Mouse (Mus musculus) adipose tissue, adult 10 weeks (tissue): ENCODE data around the gene Vps9d1. TPM values are rescaled to one million over a fixed set of nuclear protein-coding genes. Genes with fewer than 3 reads are reported as not detected.

Experiments used
- polyA plus RNA-seq: library from polyadenylated mRNA; stranded (reverse); fragments of 350-450 nt; fragmentation: Illumina TruSeq; extraction: RNeasy Lipid Tissue Mini Kit (QIAGEN cat#74804); gene quantifications from one replicate; pipeline ENCODE4 v1.2.3, GENCODE M21; 2014; ENCODE audit warnings: low read depth, low replicate concordance

Gene Vps9d1
- 21.3 TPM for polyA plus RNA-seq

GRCm38 (mm10) chr8:123254099-123254885 lies at the start of gene Vps9d1, which contains the start of gene Zfp276:
Gene Vps9d1 (minus strand): TSS chr8:123254348.
Gene Zfp276 (plus strand): TSS chr8:123254195.

GRCm38 (mm10) chr8:123235520-123236497 lies 18.3 kb downstream of the Vps9d1 start, which contains the start of gene Spata2l:
Gene Spata2l (minus strand): TSS chr8:123236233.

DNA sequence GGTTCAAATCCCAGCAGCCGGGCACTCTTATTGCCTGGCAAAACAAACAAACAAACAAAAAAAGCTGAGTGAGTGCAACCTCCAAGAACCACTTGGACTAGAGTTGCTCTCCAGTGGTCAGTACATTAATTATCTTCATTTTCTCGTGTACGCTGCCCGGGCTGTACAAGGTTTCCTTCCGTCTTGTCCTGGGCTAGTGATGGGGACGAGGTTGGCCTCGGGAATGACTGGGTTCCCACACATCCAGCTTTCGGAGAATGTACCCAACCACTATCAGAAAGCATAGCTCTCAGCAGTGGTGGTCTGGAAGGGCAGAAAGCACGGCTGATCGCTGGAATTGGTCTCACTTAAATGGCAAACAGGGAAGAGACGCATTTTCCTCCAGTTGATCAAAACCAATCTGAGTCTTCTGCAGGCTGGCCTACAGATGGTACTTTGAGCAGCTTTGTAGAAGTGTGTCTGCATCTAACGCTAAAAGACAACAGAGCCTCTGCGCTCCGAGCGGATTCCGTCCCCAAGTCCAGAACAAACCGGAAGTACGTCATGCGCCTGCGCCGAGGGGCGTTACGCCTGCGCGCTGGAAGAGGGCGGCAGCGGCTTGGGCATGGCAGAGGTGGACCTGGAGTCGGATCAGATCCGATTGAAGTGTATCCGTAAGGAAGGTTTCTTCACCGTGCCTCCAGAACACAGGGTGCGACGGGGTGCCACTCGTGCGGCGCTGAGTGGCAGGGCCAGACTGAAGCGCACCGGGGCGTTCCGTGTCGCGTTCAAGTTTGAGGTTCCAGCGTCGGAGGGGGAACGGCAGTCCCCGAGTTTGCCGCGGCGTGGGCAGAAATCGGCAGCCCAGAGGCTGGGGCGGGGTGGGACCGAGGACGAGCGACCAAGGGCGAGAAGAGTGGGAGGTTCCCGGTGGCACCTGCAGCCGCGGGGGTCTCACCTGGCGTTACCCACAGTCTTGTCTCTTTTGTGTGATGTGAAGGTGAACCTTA lies 29.6 kb downstream of the Vps9d1 start, which contains the start of gene Cdk10:
Gene Cdk10 (plus strand): TSS at position 565 of the 989 bp plus-strand sequence.

DNA sequence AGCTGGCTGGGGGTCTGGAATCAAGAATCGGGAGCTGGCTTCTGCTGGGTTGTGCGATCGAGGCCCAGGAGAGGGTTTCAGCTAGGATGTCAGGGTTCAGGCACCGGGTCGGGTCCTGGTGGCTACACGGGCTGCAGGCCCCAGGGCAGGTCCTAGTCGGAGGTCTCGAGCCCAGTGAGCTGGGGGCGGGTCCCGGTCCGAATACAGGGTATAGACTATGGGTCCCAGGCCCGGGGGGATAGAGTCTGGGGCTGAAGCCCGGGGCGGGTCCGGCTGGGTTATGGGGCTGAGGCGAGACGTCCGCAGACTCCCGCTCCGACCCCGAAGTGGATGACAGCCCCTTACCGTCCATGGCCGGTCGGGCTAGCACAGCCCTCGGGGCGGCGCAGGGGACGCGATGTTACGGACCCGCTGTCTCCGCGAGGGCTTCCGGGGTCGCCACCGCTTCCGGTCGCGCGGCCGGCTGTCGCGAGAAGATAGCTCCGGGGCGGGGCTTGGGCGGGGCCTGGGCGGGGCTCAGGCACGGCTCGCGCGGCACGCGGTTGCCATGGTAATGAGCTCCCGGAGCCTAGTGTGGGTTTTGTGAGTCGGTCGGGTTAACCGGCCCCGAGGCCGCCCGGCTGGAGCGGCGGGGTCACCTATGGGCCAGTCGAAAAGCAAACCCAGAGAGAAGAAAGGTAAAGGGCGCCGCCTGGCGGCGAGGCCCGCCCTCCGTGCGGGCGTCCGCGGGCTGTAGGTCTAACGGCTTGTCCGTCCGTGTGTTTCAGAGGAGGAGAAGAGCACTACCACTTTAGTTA lies 41.6 kb downstream of the Vps9d1 start, which contains the start of the genes Chmp1a and Spata33:
Gene Chmp1a (minus strand): TSS at position 443 of the 797 bp plus-strand sequence.
Gene Spata33 (plus strand): TSS at position 512 of the 797 bp plus-strand sequence.

Other genes starting within 250 kb of the Vps9d1 start
- 50.9 TPM for gene Ankrd11, start 212.1 kb downstream of the Vps9d1 start, polyA plus RNA-seq
- 79.3 TPM for gene Spg7, start 191.4 kb downstream of the Vps9d1 start, polyA plus RNA-seq
- gene Rpl13, start 152.0 kb downstream of the Vps9d1 start, polyA plus RNA-seq = 1,154 TPM
- 2.2 TPM for gene Cpne7, start 137.0 kb downstream of the Vps9d1 start, polyA plus RNA-seq
- 48.9 TPM for gene Sult5a1, start 96.0 kb downstream of the Vps9d1 start, polyA plus RNA-seq
- 79.5 TPM for gene Dpep1, start 68.1 kb downstream of the Vps9d1 start, polyA plus RNA-seq
- 103 TPM for gene Chmp1a, start 41.6 kb downstream of the Vps9d1 start, polyA plus RNA-seq
- 30.3 TPM for gene Spata33, start 41.5 kb downstream of the Vps9d1 start, polyA plus RNA-seq
- gene Cdk10, start 29.5 kb downstream of the Vps9d1 start, polyA plus RNA-seq = 53.8 TPM
- gene Spata2l, start 18.1 kb downstream of the Vps9d1 start, polyA plus RNA-seq = 8.1 TPM
- gene Zfp276, start 153 bp downstream of the Vps9d1 start, polyA plus RNA-seq = 19.5 TPM
- gene Fanca, start 64.2 kb upstream of the Vps9d1 start, polyA plus RNA-seq = 42.5 TPM
- gene Spire2, start 78.4 kb upstream of the Vps9d1 start, polyA plus RNA-seq = 2.4 TPM
- 213 TPM for gene Tcf25, start 119.4 kb upstream of the Vps9d1 start, polyA plus RNA-seq
- not detected for gene Mc1r, start 152.8 kb upstream of the Vps9d1 start, polyA plus RNA-seq
- gene Tubb3, start 157.1 kb upstream of the Vps9d1 start, polyA plus RNA-seq = 0.84 TPM
- gene Def8, start 169.2 kb upstream of the Vps9d1 start, polyA plus RNA-seq = 30.5 TPM
- 27.3 TPM for gene Afg3l1, start 223.6 kb upstream of the Vps9d1 start, polyA plus RNA-seq